Mouse (Mus musculus): ENCODE data around the gene Plcb2. TPM values are rescaled to one million over a fixed set of nuclear protein-coding genes. Genes with fewer than 3 reads are reported as not detected.
A peak's percentile ranks its signal among the peaks of the same experiment; 100 is the strongest.

The Plcb2 gene
- polyA plus RNA-seq, 1 experiment, result 37.0 TPM

GRCm38 (mm10) chr2:118661891-118662290 is 66.3 kb downstream of the Plcb2 start:
- H3K27ac ChIP-seq (ENCODE audit: insufficient read depth, low read length), result no peak overlapping the region
- H3K4me3 ChIP-seq (ENCODE audit: extremely low read depth, insufficient read depth, insufficient read length), result no peak overlapping the region
- TF ChIP-seq POLR2A (IDR thresholded peaks at IDR 0.05; ENCODE audit: low read depth, low read length) (no peak), CTCF (IDR thresholded peaks at IDR 0.05; ENCODE audit: extremely low read depth, insufficient read depth, insufficient read length, insufficient replicate concordance) (no peak)
- H3K4me1 ChIP-seq (ENCODE audit: control insufficient read depth, insufficient read depth, insufficient read length), result peaks cover 16% of the 10 kb centered on the region
- no peaks in the 10 kb centered on the region for H3K36me3 ChIP-seq (ENCODE audit: control insufficient read depth, insufficient read depth, low read length)
- no peak for DNase-seq (ENCODE audit: low read depth in 1 of 2, low spot score in 2 of 2)
- 0 out of 2 replicates have a peak, but pooled peaks cover 3% of the 10 kb centered on the region for H3K27me3 ChIP-seq (ENCODE audit: control insufficient read depth, insufficient read depth, low read length)
- 75% methylated on average over 9 of the region's 9 CpGs for WGBS

- Histone ChIP-seq H3K36me3 (ENCODE audit: control insufficient read depth, insufficient read depth, low read length) (no peaks in the 10 kb centered on the region), H3K27ac (ENCODE audit: insufficient read depth, low read length) (no peak overlapping the region), H3K27me3 (ENCODE audit: control insufficient read depth, insufficient read depth, low read length) (0 out of 2 replicates have a peak, but pooled peaks cover 3% of the 10 kb centered on the region), H3K4me1 (ENCODE audit: control insufficient read depth, insufficient read depth, insufficient read length) (peaks cover 21% of the 10 kb centered on the region), H3K4me3 (ENCODE audit: extremely low read depth, insufficient read depth, insufficient read length) (peak overlapping the region; percentile 53)
- peak in 1 of 2 experiments; percentile 45 for DNase-seq (ENCODE audit: low read depth in 1 of 2, low spot score in 2 of 2)
- no peak for TF ChIP-seq CTCF (IDR thresholded peaks at IDR 0.05; ENCODE audit: extremely low read depth, insufficient read depth, insufficient read length, insufficient replicate concordance)
- no peak for TF ChIP-seq POLR2A (IDR thresholded peaks at IDR 0.05; ENCODE audit: low read depth, low read length)
- 3% methylated on average over 4 of the region's 4 CpGs for WGBS
Observed at GRCm38 (mm10) chr2:118659998-118660452, 68.2 kb downstream of the Plcb2 start.

- 0 out of 2 replicates have a peak, but pooled peaks cover 3% of the 10 kb centered on the region for H3K27me3 ChIP-seq (ENCODE audit: control insufficient read depth, insufficient read depth, low read length)
- H3K4me3 ChIP-seq (ENCODE audit: extremely low read depth, insufficient read depth, insufficient read length), result no peak overlapping the region
- TF ChIP-seq CTCF (IDR thresholded peaks at IDR 0.05; ENCODE audit: extremely low read depth, insufficient read depth, insufficient read length, insufficient replicate concordance) (no peak), POLR2A (IDR thresholded peaks at IDR 0.05; ENCODE audit: low read depth, low read length) (no peak)
- peak overlapping the region; percentile 6; the same call in 1 of the 2 replicates for H3K27ac ChIP-seq (ENCODE audit: insufficient read depth, low read length)
- no peak for DNase-seq (ENCODE audit: low read depth in 1 of 2, low spot score in 2 of 2)
- peaks cover 21% of the 10 kb centered on the region for H3K4me1 ChIP-seq (ENCODE audit: control insufficient read depth, insufficient read depth, insufficient read length)
- H3K36me3 ChIP-seq (ENCODE audit: control insufficient read depth, insufficient read depth, low read length), result no peaks in the 10 kb centered on the region
- WGBS, result 68% methylated on average over 12 of the region's 12 CpGs
Observed at GRCm38 (mm10) chr2:118659493-118659892, 68.7 kb downstream of the Plcb2 start.

GRCm38 (mm10) chr2:118659077-118659476 is 69.2 kb downstream of the Plcb2 start:
- no peak overlapping the region for H3K4me3 ChIP-seq (ENCODE audit: extremely low read depth, insufficient read depth, insufficient read length)
- peaks cover 21% of the 10 kb centered on the region for H3K4me1 ChIP-seq (ENCODE audit: control insufficient read depth, insufficient read depth, insufficient read length)
- TF ChIP-seq POLR2A (IDR thresholded peaks at IDR 0.05; ENCODE audit: low read depth, low read length) (no peak), CTCF (IDR thresholded peaks at IDR 0.05; ENCODE audit: extremely low read depth, insufficient read depth, insufficient read length, insufficient replicate concordance) (no peak)
- peak overlapping the region; percentile 39; the same call in 1 of the 2 replicates for H3K27ac ChIP-seq (ENCODE audit: insufficient read depth, low read length)
- no peaks in the 10 kb centered on the region for H3K36me3 ChIP-seq (ENCODE audit: control insufficient read depth, insufficient read depth, low read length)
- 0 out of 2 replicates have a peak, but pooled peaks cover 3% of the 10 kb centered on the region for H3K27me3 ChIP-seq (ENCODE audit: control insufficient read depth, insufficient read depth, low read length)
- 53% methylated on average over 1 of the region's 1 CpGs for WGBS
- no peak for DNase-seq (ENCODE audit: low read depth in 1 of 2, low spot score in 2 of 2)

- TF ChIP-seq POLR2A (IDR thresholded peaks at IDR 0.05; ENCODE audit: low read depth, low read length), result no peak
- TF ChIP-seq CTCF (IDR thresholded peaks at IDR 0.05; ENCODE audit: extremely low read depth, insufficient read depth, insufficient read length, insufficient replicate concordance), result no peak
- Histone ChIP-seq H3K27me3 (ENCODE audit: control insufficient read depth, insufficient read depth, low read length) (0 out of 2 replicates have a peak, but pooled peaks cover 3% of the 10 kb centered on the region), H3K36me3 (ENCODE audit: control insufficient read depth, insufficient read depth, low read length) (no peaks in the 10 kb centered on the region), H3K4me3 (ENCODE audit: extremely low read depth, insufficient read depth, insufficient read length) (no peak overlapping the region), H3K27ac (ENCODE audit: insufficient read depth, low read length) (no peak overlapping the region), H3K4me1 (ENCODE audit: control insufficient read depth, insufficient read depth, insufficient read length) (peaks cover 17% of the 10 kb centered on the region)
- no peak for DNase-seq (ENCODE audit: low read depth in 1 of 2, low spot score in 2 of 2)
- 27% methylated on average over 4 of the region's 4 CpGs for WGBS
Observed at GRCm38 (mm10) chr2:118658457-118658856, 69.8 kb downstream of the Plcb2 start.

Other genes starting within 250 kb of the Plcb2 start
- 29.0 and 32.0 TPM in 2 replicates for gene Srp14, start 248.7 kb downstream of the Plcb2 start, polyA plus RNA-seq (2012; rRNA removed)
- 24.8 and 32.4 TPM in 2 replicates for gene Bmf, start 178.8 kb downstream of the Plcb2 start, polyA plus RNA-seq (2012; rRNA removed)
- gene Bub1b, start 130.2 kb downstream of the Plcb2 start, polyA plus RNA-seq (2012; rRNA removed), result 5.0 and 5.7 TPM in 2 replicates
- gene Pak6, start 65.1 kb downstream of the Plcb2 start, polyA plus RNA-seq (2012; rRNA removed), result 0.33 and 0.45 TPM in 2 replicates
- gene Ankrd63, start 24.5 kb downstream of the Plcb2 start, polyA plus RNA-seq (2012; rRNA removed), result 0.02 and 0.04 TPM in 2 replicates
- gene Inafm2, start 17.3 kb upstream of the Plcb2 start, polyA plus RNA-seq (2012; rRNA removed), result 8.7 and 12.1 TPM in 2 replicates
- gene Ccdc9b, start 34.2 kb upstream of the Plcb2 start, polyA plus RNA-seq (2012; rRNA removed), result 2.6 and 3.1 TPM in 2 replicates
- 0.28 and 0.36 TPM in 2 replicates for gene Phgr1, start 44.3 kb upstream of the Plcb2 start, polyA plus RNA-seq (2012; rRNA removed)
- 0.09 and 0.14 TPM in 2 replicates for gene Disp2, start 51.3 kb upstream of the Plcb2 start, polyA plus RNA-seq (2012; rRNA removed)
- 3.7 and 4.2 TPM in 2 replicates for gene Knstrn, start 85.6 kb upstream of the Plcb2 start, polyA plus RNA-seq (2012; rRNA removed)
- 31.1 and 36.7 TPM in 2 replicates for gene Ivd, start 133.5 kb upstream of the Plcb2 start, polyA plus RNA-seq (2012; rRNA removed)
- 22.2 and 26.0 TPM in 2 replicates for gene Bahd1, start 171.9 kb upstream of the Plcb2 start, polyA plus RNA-seq (2012; rRNA removed)
- gene Chst14, start 198.1 kb upstream of the Plcb2 start, polyA plus RNA-seq (2012; rRNA removed), result 7.0 and 8.2 TPM in 2 replicates

All from spleen, adult 2 months (tissue).